Mouse (Mus musculus) Patski (cell line): ENCODE measurements at regions not wholly inside any gene's neighbourhood (a gene's known extent, or its start where the extent isn't known, plus 50 kb on each side); places are given as distances from the start of the nearest gene placed in this dataset.
A peak's percentile ranks its signal among the peaks of the same experiment; 100 is the strongest.
"Not testable (repeated sequence)": the region's sequence is repeated elsewhere in the genome, so short reads cannot be mapped to it uniquely, and the experiment has no call there.

Experiments used
- ATAC-seq: fragments of 100-300 bp; one replicate; pipeline ENCODE4 v1.8.0; 2021
- CTCF ChIA-PET: fragments of 350-600 bp; sonication (Branson Sonifier 250); formaldehyde crosslinking; loops from one replicate; lab custom pipeline; 2022; ENCODE audit warnings: inconsistent platforms; lab: Charles Lee
- POLR2A ChIA-PET: fragments of 350-600 bp; sonication (Branson Sonifier 250); formaldehyde crosslinking; loops from one replicate; lab custom pipeline; 2022; ENCODE audit warnings: antibody characterized with exemption, inconsistent platforms; lab: Charles Lee
- DNase-seq: peaks from one replicate; pipeline ENCODE4 v3.0.0-alpha.2; 2011; ENCODE audit warnings: low read depth, low spot score
- H3K27me3 ChIP-seq: fragments of 371-371 bp; one replicate; pipeline ENCODE4 v1.5.1; 2021
- CTCF ChIP-seq: fragments of 100-300 bp; IDR thresholded peaks from one replicate; pipeline ENCODE4 v1.5.1; 2021
- in situ Hi-C: fragments of 300-500 bp; cut with MboI; formaldehyde crosslinking; loops from 3 replicates; pipeline ENCODE4 v1.11.1; 2018; ENCODE audit warnings: low pct_unique_long_range_greater_than_20kb, mixed read lengths

- CTCF ChIA-PET, result interaction anchor here (1.8 kb wide), 1 partner anchor 11 kb away, joined by 4 read pairs; no protein-coding TSS in a partner anchor
- DNase-seq (peak; percentile 64), ATAC-seq (peak; percentile 97)
- TF ChIP-seq CTCF, result no peak
- in situ Hi-C loops, result no loop called here
- POLR2A ChIA-PET, result no interaction called here
- peaks cover 10% of the 10 kb centered on the region for H3K27me3 ChIP-seq
Observed at GRCm38 (mm10) chr12:109749711-109750243, 149.6 kb upstream of the Rtl1 start.

GRCm38 (mm10) chr12:109754986-109755385, 154.9 kb upstream of the Rtl1 start:
- H3K27me3 ChIP-seq, result peaks cover 5% of the 10 kb centered on the region
- in situ Hi-C loops, result no loop called here
- no peak for ATAC-seq
- POLR2A ChIA-PET, result interaction anchor here (0.6 kb wide), 1 partner anchor 17 kb away, joined by 5 read pairs; no protein-coding TSS in a partner anchor
- no peak for TF ChIP-seq CTCF
- no peak for DNase-seq
- CTCF ChIA-PET, result no interaction called here

GRCm38 (mm10) chr12:109764293-109764692, 164.2 kb upstream of the Rtl1 start:
- peaks cover 5% of the 10 kb centered on the region for H3K27me3 ChIP-seq
- no peak for DNase-seq
- no peak for ATAC-seq
- POLR2A ChIA-PET, result no interaction called here
- in situ Hi-C loops, result no loop called here
- TF ChIP-seq CTCF, result no peak
- CTCF ChIA-PET, result no interaction called here

DNA sequence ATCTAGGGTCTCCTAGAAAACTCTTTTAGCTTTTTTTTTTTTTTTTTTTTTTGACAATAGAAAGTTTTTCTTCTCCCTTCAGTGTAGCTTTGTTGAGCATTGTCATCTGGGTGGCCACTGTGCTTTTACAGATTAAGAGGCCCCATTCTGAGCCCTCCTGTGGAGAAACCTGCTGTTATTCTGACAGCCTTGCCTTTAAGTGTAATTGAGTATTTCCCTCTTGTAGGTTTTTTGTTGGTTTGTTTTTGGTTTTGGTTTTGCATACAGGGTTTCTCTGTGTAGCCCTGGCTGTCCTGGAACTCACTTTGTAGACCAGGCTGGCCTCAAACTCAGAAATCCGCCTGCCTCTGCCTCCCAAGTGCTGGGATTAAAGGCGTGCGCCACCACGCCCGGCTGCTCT, 166.5 kb upstream of the Rtl1 start:
- not testable (repeated sequence) for DNase-seq

DNA sequence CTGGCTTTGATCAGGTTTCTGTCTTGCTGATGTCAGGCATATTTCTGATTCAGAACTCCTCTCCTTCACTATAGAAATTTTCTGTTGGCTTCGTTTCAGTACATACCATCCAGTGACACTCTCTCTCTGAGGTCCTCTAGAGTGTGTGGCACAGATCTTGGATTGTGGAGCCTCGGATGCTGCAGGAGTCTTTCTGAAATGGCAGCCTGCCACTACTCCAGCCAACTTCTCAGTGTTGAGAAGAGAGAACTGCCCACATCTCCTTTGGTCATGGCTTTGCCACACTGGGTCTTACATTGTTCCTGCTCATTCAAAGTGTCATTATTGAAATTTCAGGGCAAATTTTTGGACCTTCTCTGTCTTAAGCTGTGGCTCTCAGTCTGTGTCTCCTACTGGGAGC, 172.4 kb upstream of the Rtl1 start:
- ATAC-seq (no peak), DNase-seq (no peak)
- CTCF ChIA-PET, result no interaction called here
- in situ Hi-C loops, result no loop called here
- no peak for TF ChIP-seq CTCF
- POLR2A ChIA-PET, result no interaction called here
- H3K27me3 ChIP-seq, result peaks cover 22% of the 10 kb centered on the region

More for the DNA sequence above, 166.5 kb upstream of the Rtl1 start:
- CTCF ChIA-PET, in situ Hi-C loops, POLR2A ChIA-PET, ATAC-seq, H3K27me3 ChIP-seq: not testable (repeated sequence)

DNA sequence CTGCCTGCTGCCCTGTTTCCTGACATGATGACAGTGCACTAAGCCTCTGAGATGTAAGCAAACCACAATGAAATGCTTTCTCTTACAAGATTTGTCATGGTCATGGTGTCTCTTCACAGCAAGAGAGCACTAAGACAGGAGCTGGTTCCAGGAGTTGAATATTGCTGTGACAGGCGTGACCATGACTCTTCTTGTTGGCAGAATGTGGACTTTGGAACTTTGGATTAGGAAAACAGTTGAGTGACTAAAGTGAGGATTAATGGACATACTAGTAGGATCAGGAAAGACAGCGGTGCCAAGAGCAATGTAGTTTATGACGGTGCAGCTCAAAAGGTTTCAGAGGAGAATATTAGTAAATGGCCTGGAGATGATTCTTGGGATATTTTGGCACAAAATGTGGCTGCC, 173.8 kb upstream of the Rtl1 start:
- TF ChIP-seq CTCF, result no peak
- peaks cover 22% of the 10 kb centered on the region for H3K27me3 ChIP-seq
- ChIA-PET CTCF (no interaction called here), POLR2A (no interaction called here)
- ATAC-seq (no peak), DNase-seq (no peak)
- in situ Hi-C loops, result no loop called here

DNA sequence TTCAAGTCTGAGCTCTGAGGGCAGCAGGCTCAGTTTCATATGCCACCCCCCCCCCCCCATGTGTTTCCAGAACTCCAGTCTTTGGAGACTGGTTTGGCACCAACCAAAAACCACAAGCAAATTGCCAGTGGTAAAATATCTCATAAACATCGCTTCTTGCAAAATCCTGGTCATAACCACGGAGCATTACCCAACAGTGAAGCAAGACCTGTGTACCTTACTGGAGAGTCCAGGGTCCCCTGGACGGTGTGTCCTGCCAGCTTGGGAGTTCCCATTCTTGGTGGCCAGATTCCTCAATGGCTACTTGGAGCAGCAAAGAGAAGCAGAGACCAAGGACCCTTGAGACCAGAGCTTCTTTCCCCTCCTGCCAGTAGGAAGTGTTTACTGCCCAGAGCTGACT, 198.7 kb upstream of the Rtl1 start:
- no peak for TF ChIP-seq CTCF
- peaks cover under 1% of the 10 kb centered on the region for H3K27me3 ChIP-seq
- ATAC-seq (peak; percentile 21), DNase-seq (no peak)
- in situ Hi-C loops, result no loop called here
- POLR2A ChIA-PET, result no interaction called here
- CTCF ChIA-PET, result no interaction called here

DNA sequence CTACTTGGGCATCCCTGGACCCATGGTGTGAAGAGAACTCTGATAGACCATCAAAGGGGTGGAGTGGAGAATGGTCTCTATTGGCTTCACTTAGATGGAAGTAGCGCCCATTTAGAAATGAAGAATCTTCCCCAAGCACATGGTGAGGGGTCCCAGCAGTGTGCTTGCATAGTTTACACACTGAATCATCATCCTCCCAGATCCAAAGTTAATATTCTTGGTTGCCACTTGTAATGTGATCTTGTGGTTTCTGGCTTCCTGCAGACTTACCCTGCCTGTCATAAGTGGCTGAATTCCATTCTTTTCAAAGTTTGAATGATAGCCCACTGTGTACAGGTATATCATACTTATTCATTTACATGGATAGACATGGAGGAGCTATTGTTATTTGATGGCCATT, 199.3 kb upstream of the Rtl1 start:
- ChIA-PET POLR2A (no interaction called here), CTCF (no interaction called here)
- no peak for TF ChIP-seq CTCF
- in situ Hi-C loops, result no loop called here
- H3K27me3 ChIP-seq, result no peaks in the 10 kb centered on the region
- ATAC-seq (no peak), DNase-seq (no peak)

- ATAC-seq (no peak), DNase-seq (no peak)
- H3K27me3 ChIP-seq, result peaks cover 13% of the 10 kb centered on the region
- ChIA-PET CTCF (no interaction called here), POLR2A (no interaction called here)
- in situ Hi-C loops, result no loop called here
- TF ChIP-seq CTCF, result no peak
Observed at GRCm38 (mm10) chr12:109827241-109827915, 227.2 kb upstream of the Rtl1 start.

GRCm38 (mm10) chr12:109830303-109831020, 230.3 kb upstream of the Rtl1 start:
- POLR2A ChIA-PET, result no interaction called here
- peaks cover 18% of the 10 kb centered on the region for H3K27me3 ChIP-seq
- TF ChIP-seq CTCF, result no peak
- ATAC-seq (no peak), DNase-seq (no peak)
- in situ Hi-C loops, result no loop called here
- CTCF ChIA-PET, result interaction anchor here (1.7 kb wide), 1 partner anchor 17 kb away, joined by 4 read pairs; no protein-coding TSS in a partner anchor

DNA sequence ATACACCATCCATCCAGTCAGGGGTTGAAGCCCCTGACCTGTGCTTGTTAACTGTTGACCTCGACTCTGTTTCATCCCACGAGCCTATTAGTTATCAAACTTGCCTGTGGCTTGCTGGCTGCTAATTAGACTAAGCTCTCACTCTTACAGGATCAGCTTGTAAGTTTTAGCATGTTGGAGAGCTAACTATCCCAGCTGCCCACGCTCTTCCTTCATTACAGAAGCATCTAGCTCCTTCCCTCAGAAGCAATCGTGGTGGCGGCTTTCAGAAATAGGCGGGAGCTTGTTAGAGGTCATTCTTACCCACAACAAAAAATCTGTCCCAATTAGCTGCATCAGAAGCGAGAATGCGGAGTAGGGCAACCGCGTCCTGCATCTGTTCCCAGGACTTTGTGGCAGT, 232.8 kb upstream of the Rtl1 start:
- DNase-seq (no peak), ATAC-seq (no peak)
- TF ChIP-seq CTCF, result no peak
- CTCF ChIA-PET, result no interaction called here
- POLR2A ChIA-PET, result no interaction called here
- in situ Hi-C loops, result no loop called here
- H3K27me3 ChIP-seq, result peaks cover 18% of the 10 kb centered on the region
